19 mouse cellular contexts compared by ENCODE assay signal in genomic region chr7:114616759-114617158, GRCm38 (mm10). TPM values are rescaled to one million over a fixed set of nuclear protein-coding genes. Genes with fewer than 3 reads are reported as not detected.
DNase-seq lines count a peak whose midpoint lies in the region; ATAC-seq lines count a peak whose summit lies in the region.
"Had no signal": no experiment of that assay in that cellular context is flagged by ENCODE, and none has a peak within 500 bp of the region (broad histone marks: within the 10 kb centered on the region; RNA-seq: fewer than 3 reads in every experiment).

No protein-coding gene starts in this region.

- peak; percentile 99 for DNase-seq in 416B (ENCODE audit: low read depth)
- DNase-seq in embryo, embryonic 9.5 days (ENCODE audit: extremely low spot score), result no peak
- no peak for DNase-seq in thymus, postnatal 36 days
- DNase-seq: adrenal gland, adult 2 months; adrenal gland, postnatal 25 days; cerebellum, adult 11 months; cerebellum, adult 8-10 months; cerebellum, postnatal 14 days; gastrocnemius, postnatal 14 days; heart, adult 11 months; heart, postnatal 4 days had no signal

- peak; percentile 43 for ATAC-seq in activated CD4-positive, CD25-positive, alpha-beta regulatory T cell, adult 4 months
- peak; percentile 80 for ATAC-seq in megakaryocyte, adult 5-6 weeks (ENCODE audit: poor library complexity, severe bottlenecking)
- ATAC-seq in monocyte, adult 5-6 weeks (replicated peaks; ENCODE audit: insufficient number of reproducible peaks, low FRiP score, low TSS enrichment, poor library complexity, severe bottlenecking), result peak; percentile 59; the same call in 1 of the 2 replicates
- no peak; the same call in 1 of the 2 replicates for ATAC-seq in granulocyte monocyte progenitor cell, adult 5-6 weeks (replicated peaks; ENCODE audit: poor library complexity, severe bottlenecking)
- ATAC-seq: forebrain, embryonic 16.5 days; hindbrain, embryonic 16.5 days had no signal

RNA-seq across cellular contexts. Expression of gene Calca, which starts 19.4 kb away (rescaled TPM):
- under 1 TPM in 1 of 2 experiments, not detected in 1; 0.69 TPM for polyA plus RNA-seq in activated CD4-positive, CD25-positive, alpha-beta regulatory T cell, adult 4 months (2017; shearing (Covaris generic))
- total RNA-seq in megakaryocyte, adult 5-6 weeks (2015), result not detected in 2 replicates
- not detected in 2 replicates for total RNA-seq in megakaryocyte, adult 5-6 weeks (2017)
- not detected in 3 replicates for total RNA-seq in monocyte, adult 5-6 weeks (2017)
- not detected in 2 replicates for total RNA-seq in granulocyte monocyte progenitor cell, adult 5-6 weeks (2014; fragmentation: Nextera tagmentation)
- not detected in 2 replicates for total RNA-seq in granulocyte monocyte progenitor cell, adult 5-6 weeks (2017)
- total RNA-seq: adrenal gland, postnatal 25 days; gastrocnemius, adult 18-20 months; gastrocnemius, postnatal 14 days had no signal
- polyA plus RNA-seq: G1E had no signal

RNA-seq across cellular contexts. Expression of gene Cyp2r1, which starts 54.0 kb away (rescaled TPM):
- polyA plus RNA-seq in activated CD4-positive, CD25-positive, alpha-beta regulatory T cell, adult 4 months (2017; shearing (Covaris generic)), result under 1 TPM in 1 of 2 experiments, not detected in 1; 0.83 TPM
- total RNA-seq in megakaryocyte, adult 5-6 weeks (2015), result 4.3 and 5.4 TPM in 2 replicates
- 1.7 and 2.0 TPM in 2 replicates for total RNA-seq in megakaryocyte, adult 5-6 weeks (2017)
- total RNA-seq in monocyte, adult 5-6 weeks (2017), result 3.3 to 5.0 TPM (median 4.4 TPM) in 3 replicates
- 2.3 TPM in 1 of 2 replicates, not detected in the other for total RNA-seq in granulocyte monocyte progenitor cell, adult 5-6 weeks (2014; fragmentation: Nextera tagmentation)
- 1.9 and 2.0 TPM in 2 replicates for total RNA-seq in granulocyte monocyte progenitor cell, adult 5-6 weeks (2017)
- polyA plus RNA-seq: G1E had no signal
